Mouse (Mus musculus) forebrain, postnatal 0 days (tissue): ENCODE measurements around the gene Arhgap6. TPM values are rescaled to one million over a fixed set of nuclear protein-coding genes. Genes with fewer than 3 reads are reported as not detected.

Experiments
- ATAC-seq: fragments of 200-750 bp; cut with Nextera tagmentation; 2 replicates; pipeline ENCODE4 v1.8.0; 2017; ENCODE audit warnings: mild to moderate bottlenecking, moderate library complexity
- DNase-seq: peaks from one replicate; pipeline ENCODE4 v3.0.0-alpha.2; 2015
- H3K27ac ChIP-seq: fragments of 300-500 bp; sonication (generic); 2 replicates; pipeline ENCODE4 v1.5.1; 2014; ENCODE audit warnings: low read depth, mild to moderate bottlenecking, antibody characterized with exemption, low read length, moderate library complexity, mixed read lengths
- H3K27me3 ChIP-seq: fragments of 300-500 bp; sonication (generic); 2 replicates; pipeline ENCODE4 v1.6.1; 2014; ENCODE audit warnings: mild to moderate bottlenecking, low read length, mixed read lengths; ENCODE audit not compliant: insufficient read depth
- H3K36me3 ChIP-seq: fragments of 300-500 bp; sonication (generic); 2 replicates; pipeline ENCODE4 v1.6.1; 2014; ENCODE audit warnings: mild to moderate bottlenecking, moderate library complexity; ENCODE audit not compliant: insufficient read depth
- H3K4me1 ChIP-seq: fragments of 300-500 bp; sonication (generic); 2 replicates; pipeline ENCODE4 v1.6.1; 2014; ENCODE audit warnings: antibody characterized with exemption; ENCODE audit not compliant: insufficient read depth
- H3K4me2 ChIP-seq: fragments of 300-500 bp; sonication (generic); 2 replicates; pipeline ENCODE4 v1.6.1; 2014; ENCODE audit warnings: low read depth, mild to moderate bottlenecking, moderate library complexity
- H3K4me3 ChIP-seq: fragments of 300-500 bp; sonication (generic); 2 replicates; pipeline ENCODE4 v1.5.1; 2014; ENCODE audit warnings: low read depth, low read length, mixed read lengths
- H3K9ac ChIP-seq: fragments of 300-500 bp; sonication (generic); 2 replicates; pipeline ENCODE4 v1.6.1; 2014; ENCODE audit warnings: mild to moderate bottlenecking
- H3K9me3 ChIP-seq: fragments of 300-500 bp; sonication (generic); 2 replicates; pipeline ENCODE4 v1.6.1; 2016; ENCODE audit warnings: low read length
- CTCF ChIP-seq: sonication (generic); IDR thresholded peaks from 2 replicates; pipeline ENCODE4 v1.5.1; 2016; ENCODE audit warnings: antibody characterized with exemption, control low read depth, low read depth
- WGBS: fragments of 180-500 bp; shearing (Covaris S2); extraction: QIAGEN DNeasy Blood & Tissue Kit; methylation state at CpG from one replicate; pipeline ENCODE4 v1.1.7; 2014; 5-methylcytosine and 5-hydroxymethylcytosine counted together
- polyA plus RNA-seq: library from polyadenylated mRNA; unstranded; fragments of >200 nt; fragmentation: Nextera tagmentation; extraction: Ambion mirVana; gene quantifications from 2 replicates; pipeline ENCODE4 v1.2.1, GENCODE M21; 2015
- total RNA-seq: library from RNA; depleted of rRNA; stranded (reverse); fragments of >200 nt; gene quantifications from 2 replicates; pipeline ENCODE4 v1.2.3, GENCODE M21; 2014

Gene Arhgap6
- total and polyA plus RNA-seq, 2 experiments from 2014 or later, result 1.3 to 4.0 TPM

DNA sequence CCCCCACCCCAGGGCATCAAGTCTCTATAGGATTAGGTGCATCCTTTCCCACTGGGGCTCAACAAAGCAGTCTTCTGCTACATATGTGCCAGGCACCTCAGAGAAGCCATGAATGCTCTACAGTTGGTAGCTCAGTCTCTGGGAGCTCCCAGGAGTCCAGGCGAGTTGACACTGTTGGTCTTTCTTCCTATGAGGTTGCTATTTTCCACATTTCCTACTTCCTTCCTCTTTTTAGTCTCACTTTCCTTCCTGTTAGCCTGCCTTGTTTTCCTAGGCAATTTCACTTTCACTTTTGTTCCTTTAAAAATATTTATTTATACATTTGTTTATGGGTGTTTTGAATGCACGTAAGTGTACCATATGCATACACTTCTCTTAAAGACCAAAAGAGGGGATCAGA is 29.3 kb downstream of the Arhgap6 start:
- DNase-seq (no peak), ATAC-seq (no peak)
- Histone ChIP-seq H3K4me1 (no peaks in the 10 kb centered on the region), H3K4me3 (no peak overlapping the region), H3K4me2 (no peak overlapping the region), H3K36me3 (no peaks in the 10 kb centered on the region), H3K27ac (no peak overlapping the region), H3K27me3 (no peaks in the 10 kb centered on the region), H3K9me3 (no peaks in the 10 kb centered on the region), H3K9ac (no peak overlapping the region)
- 84% methylated on average over 2 of the region's 2 CpGs for WGBS
- no peak for TF ChIP-seq CTCF

GRCm38 (mm10) chrX:168832343-168832742 is 37.4 kb downstream of the Arhgap6 start:
- Histone ChIP-seq H3K9ac (no peak overlapping the region), H3K4me3 (no peak overlapping the region), H3K4me1 (no peaks in the 10 kb centered on the region), H3K27ac (no peak overlapping the region), H3K27me3 (no peaks in the 10 kb centered on the region), H3K36me3 (no peaks in the 10 kb centered on the region), H3K9me3 (no peaks in the 10 kb centered on the region), H3K4me2 (no peak overlapping the region)
- no peak for TF ChIP-seq CTCF
- DNase-seq, result no peak
- ATAC-seq, result no peak
- WGBS, result 85% methylated on average over 5 of the region's 5 CpGs

DNA sequence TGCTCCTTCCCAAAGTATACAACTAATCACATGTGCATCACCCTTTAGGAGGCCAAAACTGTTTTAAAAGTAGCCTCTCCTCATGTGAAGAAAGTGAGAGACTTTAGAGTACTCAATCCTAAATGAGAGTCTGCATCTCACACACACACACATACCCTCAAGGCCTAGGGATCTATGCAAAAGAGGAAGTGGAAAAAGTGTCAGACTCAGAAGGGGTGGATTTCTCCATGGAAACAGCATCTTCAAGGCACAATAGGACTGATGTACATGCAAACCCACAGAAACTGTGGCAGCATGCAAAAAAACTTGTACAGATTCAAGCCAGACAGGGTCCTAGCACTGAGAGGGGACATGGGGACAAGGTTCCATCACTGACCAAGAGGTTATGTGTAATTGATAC is 53.2 kb downstream of the Arhgap6 start:
- Histone ChIP-seq H3K9ac (no peak overlapping the region), H3K27ac (no peak overlapping the region), H3K4me2 (no peak overlapping the region), H3K36me3 (no peaks in the 10 kb centered on the region), H3K4me1 (no peaks in the 10 kb centered on the region), H3K4me3 (no peak overlapping the region), H3K27me3 (no peaks in the 10 kb centered on the region; the same call in 1 of the 2 replicates), H3K9me3 (no peaks in the 10 kb centered on the region)
- no peak for TF ChIP-seq CTCF
- DNase-seq, result no peak
- no peak for ATAC-seq

- no peaks in the 10 kb centered on the region for H3K9me3 ChIP-seq
- no peak for DNase-seq
- no peak overlapping the region for H3K27ac ChIP-seq
- H3K4me1 ChIP-seq, result no peaks in the 10 kb centered on the region
- H3K36me3 ChIP-seq, result no peaks in the 10 kb centered on the region
- no peak overlapping the region for H3K9ac ChIP-seq
- TF ChIP-seq CTCF, result no peak
- 45% methylated on average over 1 of the region's 1 CpGs for WGBS
- no peak overlapping the region for H3K4me3 ChIP-seq
- H3K4me2 ChIP-seq, result no peak overlapping the region
- H3K27me3 ChIP-seq, result no peaks in the 10 kb centered on the region
- ATAC-seq, result no peak
Measured at GRCm38 (mm10) chrX:168874688-168875087, 79.8 kb downstream of the Arhgap6 start.

- H3K27ac ChIP-seq, result no peak overlapping the region
- H3K27me3 ChIP-seq, result no peaks in the 10 kb centered on the region
- no peak overlapping the region for H3K4me2 ChIP-seq
- no peaks in the 10 kb centered on the region for H3K9me3 ChIP-seq
- TF ChIP-seq CTCF, result no peak
- WGBS, result 65% methylated on average over 2 of the region's 2 CpGs
- DNase-seq, result no peak
- ATAC-seq, result no peak
- H3K4me1 ChIP-seq, result no peaks in the 10 kb centered on the region
- no peak overlapping the region for H3K9ac ChIP-seq
- H3K4me3 ChIP-seq, result no peak overlapping the region
- no peaks in the 10 kb centered on the region for H3K36me3 ChIP-seq
Measured at GRCm38 (mm10) chrX:168903557-168903956, 108.7 kb downstream of the Arhgap6 start.

- Histone ChIP-seq H3K4me2 (no peak overlapping the region), H3K4me1 (no peaks in the 10 kb centered on the region), H3K4me3 (no peak overlapping the region), H3K9ac (no peak overlapping the region), H3K9me3 (no peaks in the 10 kb centered on the region), H3K27ac (no peak overlapping the region), H3K36me3 (no peaks in the 10 kb centered on the region), H3K27me3 (no peaks in the 10 kb centered on the region)
- no peak for DNase-seq
- ATAC-seq, result no peak
- no peak for TF ChIP-seq CTCF
- 88% methylated on average over 3 of the region's 3 CpGs for WGBS
Measured at GRCm38 (mm10) chrX:168904086-168904485, 109.2 kb downstream of the Arhgap6 start.

- H3K9me3 ChIP-seq, result no peaks in the 10 kb centered on the region
- H3K36me3 ChIP-seq, result no peaks in the 10 kb centered on the region
- H3K9ac ChIP-seq, result no peak overlapping the region
- H3K27me3 ChIP-seq, result no peaks in the 10 kb centered on the region
- DNase-seq, result no peak
- no peaks in the 10 kb centered on the region for H3K4me1 ChIP-seq
- H3K4me2 ChIP-seq, result no peak overlapping the region
- no peak for TF ChIP-seq CTCF
- no peak overlapping the region for H3K27ac ChIP-seq
- WGBS, result 58% methylated on average over 2 of the region's 2 CpGs
- H3K4me3 ChIP-seq, result no peak overlapping the region
- no peak for ATAC-seq
Measured at GRCm38 (mm10) chrX:168907586-168907985, 112.7 kb downstream of the Arhgap6 start.

GRCm38 (mm10) chrX:168913519-168913918 is 118.6 kb downstream of the Arhgap6 start:
- no peak for TF ChIP-seq CTCF
- H3K9me3 ChIP-seq, result no peaks in the 10 kb centered on the region
- H3K27ac ChIP-seq, result no peak overlapping the region
- no peaks in the 10 kb centered on the region for H3K27me3 ChIP-seq
- DNase-seq (no peak), ATAC-seq (no peak)
- H3K4me3 ChIP-seq, result no peak overlapping the region
- no peak overlapping the region for H3K4me2 ChIP-seq
- H3K4me1 ChIP-seq, result no peaks in the 10 kb centered on the region
- no peak overlapping the region for H3K9ac ChIP-seq
- H3K36me3 ChIP-seq, result no peaks in the 10 kb centered on the region
